Mouse (Mus musculus): ENCODE data around the gene Nr2f2. TPM values are rescaled to one million over a fixed set of nuclear protein-coding genes. Genes with fewer than 3 reads are reported as not detected.

Nr2f2 gene
- 82.3 and 82.7 TPM in 2 replicates for polyA plus RNA-seq (2016; fragmentation: Nextera tagmentation; extraction: Ambion mirVana)

DNA sequence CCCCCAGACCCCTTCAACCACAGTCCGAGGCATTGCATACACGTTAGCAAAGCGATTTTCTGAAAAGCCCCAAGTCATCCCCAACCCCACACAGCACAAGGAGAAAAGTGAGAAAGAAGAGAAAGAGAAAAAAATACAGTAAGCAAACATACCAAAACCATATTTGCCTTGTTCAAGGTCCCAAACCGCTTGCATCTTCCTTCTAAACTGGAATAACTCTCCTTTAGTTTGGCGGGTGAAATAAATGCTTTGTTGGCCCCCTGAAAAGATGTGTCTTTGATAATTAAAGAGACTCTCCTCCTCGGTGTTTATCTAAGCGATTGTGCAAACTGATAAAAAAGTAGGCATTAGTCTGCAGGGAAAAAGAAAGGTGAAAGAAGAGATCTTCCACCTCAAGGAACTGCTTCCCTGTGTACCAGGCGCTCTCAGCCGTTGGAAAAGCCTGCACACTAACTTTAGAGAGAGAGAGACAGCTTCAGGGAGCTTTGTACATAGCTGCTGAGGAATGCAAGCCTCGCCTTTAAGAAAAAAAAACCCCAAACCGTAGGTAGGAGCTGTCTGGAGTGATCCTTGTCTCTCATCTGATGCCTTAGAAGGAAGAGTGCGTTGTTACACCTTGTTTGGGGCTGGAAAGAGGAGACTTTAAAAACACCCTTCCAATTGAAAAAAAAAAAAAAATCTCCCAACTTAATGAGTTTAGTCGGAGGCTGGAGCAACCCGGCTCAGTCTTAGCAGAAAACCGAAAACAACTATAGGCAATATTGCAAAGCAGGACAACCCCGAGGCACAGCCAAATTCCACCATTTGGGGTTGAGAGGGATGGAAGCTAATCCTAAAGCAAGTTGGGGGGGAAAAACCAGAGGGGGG, at the start of gene Nr2f2:
Nr2f2 (minus strand) TSS at position 795 of the 867 bp plus-strand sequence.
- peak; percentile 35 for DNase-seq (ENCODE audit: extremely low spot score, low spot score)
- WGBS, result under 1% methylated on average over 16 of the region's 16 CpGs
- Histone ChIP-seq H3K36me3 (replicated peaks) (no peaks in the 10 kb centered on the region), H3K4me1 (peaks cover 71% of the 10 kb centered on the region), H3K27me3 (ENCODE audit: poor library complexity, severe bottlenecking) (peaks cover 94% of the 10 kb centered on the region), H3K9me3 (no peaks in the 10 kb centered on the region), H3K4me3 (peak within 1 kb of the TSS; percentile 84), H3K27ac (peak within 1 kb of the TSS; percentile 98)

DNA sequence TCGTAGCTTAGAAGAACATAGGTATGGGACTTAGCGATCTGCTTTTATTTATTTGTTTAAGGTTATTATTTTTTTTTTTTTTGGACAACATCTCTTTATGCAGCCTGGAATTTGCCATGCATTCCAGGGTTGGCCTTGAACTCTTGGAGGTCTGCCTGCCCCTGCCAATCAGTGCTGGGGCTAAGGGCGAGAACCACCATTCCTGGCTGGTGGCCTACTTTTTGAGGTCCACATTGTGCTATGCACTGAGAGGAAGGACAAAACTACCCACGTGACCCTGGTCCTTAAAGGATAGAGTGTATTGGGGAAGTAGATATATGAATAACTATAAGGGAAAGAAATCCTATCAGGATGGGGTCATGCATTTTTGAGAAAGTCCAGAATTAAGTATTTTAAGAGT, 47.9 kb upstream of the Nr2f2 start:
- Histone ChIP-seq H3K9me3 (no peaks in the 10 kb centered on the region), H3K27me3 (ENCODE audit: poor library complexity, severe bottlenecking) (no peaks in the 10 kb centered on the region), H3K4me3 (no peak overlapping the region), H3K36me3 (replicated peaks) (peaks cover 38% of the 10 kb centered on the region), H3K27ac (no peak overlapping the region), H3K4me1 (no peaks in the 10 kb centered on the region)
- WGBS, result 89% methylated on average over 4 of the region's 4 CpGs
- DNase-seq (ENCODE audit: extremely low spot score, low spot score), result no peak

DNA sequence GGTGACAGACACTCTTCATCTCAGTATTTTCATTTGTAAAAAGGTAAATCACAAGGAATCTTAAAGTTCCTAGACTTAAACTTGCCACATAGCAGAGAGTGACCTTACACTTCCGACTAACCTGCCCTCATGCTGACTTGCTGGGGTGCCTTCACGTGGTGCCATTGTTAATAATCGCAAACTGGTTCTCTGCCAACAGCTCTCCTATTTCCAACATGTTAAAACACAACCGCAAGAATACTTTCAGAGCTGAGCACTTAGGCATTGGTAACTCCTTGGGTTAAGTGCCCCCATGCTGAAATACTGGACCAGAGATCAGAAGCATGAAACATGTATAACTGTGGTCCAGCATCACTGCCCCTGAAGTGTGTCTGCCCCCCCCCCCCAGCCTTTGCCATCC, 47.1 kb upstream of the Nr2f2 start:
- WGBS, result 89% methylated on average over 4 of the region's 4 CpGs
- H3K36me3 ChIP-seq (replicated peaks), result peaks cover 45% of the 10 kb centered on the region
- H3K9me3 ChIP-seq, result no peaks in the 10 kb centered on the region
- no peaks in the 10 kb centered on the region for H3K4me1 ChIP-seq
- H3K27me3 ChIP-seq (ENCODE audit: poor library complexity, severe bottlenecking), result no peaks in the 10 kb centered on the region
- H3K4me3 ChIP-seq, result no peak overlapping the region
- DNase-seq (ENCODE audit: extremely low spot score, low spot score), result no peak
- H3K27ac ChIP-seq, result no peak overlapping the region

DNA sequence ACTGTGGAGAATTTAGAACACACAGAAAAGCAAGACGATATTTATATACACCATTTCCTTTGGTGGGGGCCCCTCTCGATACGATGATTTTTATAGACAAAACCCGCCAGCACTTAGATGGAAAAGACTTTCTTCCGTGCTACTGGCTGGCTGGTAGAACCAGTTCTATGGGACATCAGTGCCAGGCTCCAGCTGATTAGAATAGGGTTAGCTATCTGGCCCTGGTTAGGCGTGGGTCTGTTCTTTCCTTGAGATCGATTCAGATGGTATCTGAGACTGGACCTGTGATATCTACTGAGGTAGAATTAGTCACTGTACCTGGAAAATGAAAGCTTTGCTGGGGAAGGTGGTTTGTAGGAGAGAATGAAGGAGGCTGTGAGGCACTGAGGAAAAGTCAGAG, 46.4 kb upstream of the Nr2f2 start:
- peaks cover 48% of the 10 kb centered on the region for H3K36me3 ChIP-seq (replicated peaks)
- WGBS, result 93% methylated on average over 7 of the region's 7 CpGs
- no peaks in the 10 kb centered on the region for H3K27me3 ChIP-seq (ENCODE audit: poor library complexity, severe bottlenecking)
- no peak overlapping the region for H3K4me3 ChIP-seq
- no peak for DNase-seq (ENCODE audit: extremely low spot score, low spot score)
- no peaks in the 10 kb centered on the region for H3K4me1 ChIP-seq
- no peak overlapping the region for H3K27ac ChIP-seq
- no peaks in the 10 kb centered on the region for H3K9me3 ChIP-seq

DNA sequence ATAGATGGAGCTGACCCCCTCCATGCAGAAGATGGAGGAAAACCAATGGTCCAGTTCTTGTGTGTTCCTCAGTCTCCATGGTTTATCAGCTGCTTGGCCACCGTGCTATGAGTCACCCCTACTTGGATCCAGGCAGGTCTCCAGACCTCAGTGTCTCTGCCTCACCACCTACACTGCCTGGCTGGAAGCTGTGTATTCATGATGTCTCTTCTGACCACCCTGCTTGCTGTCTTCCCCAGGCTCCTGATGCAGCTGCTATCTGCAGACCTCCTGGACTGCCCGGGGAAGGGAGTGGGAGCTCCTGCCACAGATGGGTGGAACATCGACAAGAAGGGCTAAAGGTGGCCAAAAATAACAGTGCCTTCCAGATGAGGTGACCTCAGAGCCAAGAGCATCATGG, 43.8 kb upstream of the Nr2f2 start:
- Histone ChIP-seq H3K4me1 (no peaks in the 10 kb centered on the region), H3K36me3 (replicated peaks) (peaks cover 55% of the 10 kb centered on the region), H3K27me3 (ENCODE audit: poor library complexity, severe bottlenecking) (no peaks in the 10 kb centered on the region), H3K27ac (no peak overlapping the region), H3K9me3 (no peaks in the 10 kb centered on the region), H3K4me3 (no peak overlapping the region)
- DNase-seq (ENCODE audit: extremely low spot score, low spot score), result no peak
- WGBS, result 93% methylated on average over 3 of the region's 3 CpGs

DNA sequence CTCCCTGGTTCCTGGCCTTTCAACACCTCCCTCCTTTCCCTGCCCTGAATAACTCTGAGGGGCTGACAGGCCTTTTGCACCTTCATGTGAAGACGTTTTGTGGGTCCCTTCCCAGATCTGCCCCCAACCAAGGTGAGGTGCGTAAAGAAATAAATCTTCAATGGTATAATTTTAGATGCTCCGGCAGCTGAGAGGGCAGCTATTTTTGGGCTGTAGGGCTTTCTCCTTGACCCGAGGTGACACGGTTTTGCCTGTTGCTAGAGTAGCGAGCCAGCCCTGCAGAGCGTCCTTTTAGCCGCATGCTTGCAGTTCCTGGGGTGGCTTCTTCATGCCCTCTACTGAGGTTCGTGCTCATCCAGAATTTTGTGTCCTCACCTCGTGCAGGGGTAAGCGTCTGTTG, 43.4 kb upstream of the Nr2f2 start:
- Histone ChIP-seq H3K27ac (no peak overlapping the region), H3K27me3 (ENCODE audit: poor library complexity, severe bottlenecking) (no peaks in the 10 kb centered on the region), H3K4me3 (no peak overlapping the region), H3K9me3 (no peaks in the 10 kb centered on the region), H3K36me3 (replicated peaks) (peaks cover 55% of the 10 kb centered on the region), H3K4me1 (no peaks in the 10 kb centered on the region)
- no peak for DNase-seq (ENCODE audit: extremely low spot score, low spot score)
- 94% methylated on average over 11 of the region's 11 CpGs for WGBS

DNA sequence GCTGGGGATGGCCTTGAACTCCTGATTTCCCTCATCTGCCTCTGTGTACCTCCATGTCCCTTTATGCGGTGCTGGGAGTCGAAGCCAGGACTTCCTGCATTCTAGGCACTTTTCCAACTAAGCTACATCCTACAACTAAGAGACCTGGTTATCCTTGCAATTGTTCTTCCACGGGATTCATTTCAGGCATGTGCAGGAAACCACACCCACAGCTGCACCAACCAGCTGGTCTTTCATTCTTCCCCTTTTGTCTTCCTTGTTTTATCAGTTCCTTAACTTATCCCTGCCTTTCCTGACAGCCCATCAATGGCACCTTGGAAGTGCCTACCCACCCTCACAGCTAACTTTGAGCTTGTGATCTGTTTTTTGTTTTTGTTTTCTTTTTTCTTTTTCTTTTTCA, 42.3 kb upstream of the Nr2f2 start:
- Histone ChIP-seq H3K4me1 (no peaks in the 10 kb centered on the region), H3K36me3 (replicated peaks) (peaks cover 64% of the 10 kb centered on the region)

DNA sequence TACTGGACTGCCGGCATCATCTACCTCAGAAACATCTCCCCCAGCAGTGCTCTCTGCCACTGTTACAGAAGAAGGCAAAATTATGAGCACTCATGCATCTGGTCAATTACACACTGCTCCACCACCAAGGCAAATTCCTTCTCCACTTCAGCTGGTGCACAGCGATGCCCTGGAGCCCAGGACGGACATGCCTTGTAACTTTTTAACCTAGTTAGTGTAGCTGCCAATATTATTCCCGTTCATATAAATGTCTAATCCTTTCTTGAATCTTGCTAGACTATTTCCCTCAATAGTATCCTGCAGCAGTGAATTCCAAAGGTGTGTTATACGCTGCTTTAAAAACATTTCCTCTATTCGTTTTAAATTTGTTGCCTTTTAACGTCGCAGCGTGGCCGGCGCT, 40.6 kb upstream of the Nr2f2 start:
- 92% methylated on average over 11 of the region's 11 CpGs for WGBS
- H3K4me1 ChIP-seq, result no peaks in the 10 kb centered on the region
- peaks cover 59% of the 10 kb centered on the region for H3K36me3 ChIP-seq (replicated peaks)
- H3K9me3 ChIP-seq, result no peaks in the 10 kb centered on the region
- no peak overlapping the region for H3K4me3 ChIP-seq
- no peak for DNase-seq (ENCODE audit: extremely low spot score, low spot score)
- H3K27ac ChIP-seq, result no peak overlapping the region
- H3K27me3 ChIP-seq (ENCODE audit: poor library complexity, severe bottlenecking), result no peaks in the 10 kb centered on the region

More for the DNA sequence above, 42.3 kb upstream of the Nr2f2 start:
- 90% methylated on average over 3 of the region's 3 CpGs for WGBS
- no peaks in the 10 kb centered on the region for H3K9me3 ChIP-seq
- no peaks in the 10 kb centered on the region for H3K27me3 ChIP-seq (ENCODE audit: poor library complexity, severe bottlenecking)
- H3K4me3 ChIP-seq, result no peak overlapping the region
- H3K27ac ChIP-seq, result no peak overlapping the region
- DNase-seq (ENCODE audit: extremely low spot score, low spot score), result no peak

DNA sequence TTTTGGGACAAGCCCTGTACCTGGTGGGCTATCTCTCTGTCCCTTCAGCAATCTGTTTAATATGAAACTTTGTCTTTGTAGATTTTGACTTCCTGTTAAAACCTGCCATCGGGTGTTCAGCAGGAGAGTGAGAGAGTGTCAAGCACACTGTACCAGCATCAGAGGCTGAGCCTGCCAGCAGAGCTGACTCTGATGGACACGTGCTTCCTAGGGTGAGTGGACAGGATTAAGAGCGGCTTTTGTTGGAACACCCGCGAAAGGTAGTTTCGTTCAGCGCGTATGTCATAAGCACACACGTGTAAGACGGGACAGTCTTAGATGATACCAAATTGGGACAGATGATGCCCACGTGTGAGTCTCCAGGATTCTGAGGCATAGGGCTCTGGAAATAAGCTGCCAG, 40.0 kb upstream of the Nr2f2 start:
- H3K4me3 ChIP-seq, result no peak overlapping the region
- H3K9me3 ChIP-seq, result no peaks in the 10 kb centered on the region
- H3K4me1 ChIP-seq, result no peaks in the 10 kb centered on the region
- no peak for DNase-seq (ENCODE audit: extremely low spot score, low spot score)
- no peaks in the 10 kb centered on the region for H3K27me3 ChIP-seq (ENCODE audit: poor library complexity, severe bottlenecking)
- H3K36me3 ChIP-seq (replicated peaks), result peaks cover 58% of the 10 kb centered on the region
- whole genome bisulfite sequencing, result 93% methylated on average over 11 of the region's 11 CpGs
- no peak overlapping the region for H3K27ac ChIP-seq

DNA sequence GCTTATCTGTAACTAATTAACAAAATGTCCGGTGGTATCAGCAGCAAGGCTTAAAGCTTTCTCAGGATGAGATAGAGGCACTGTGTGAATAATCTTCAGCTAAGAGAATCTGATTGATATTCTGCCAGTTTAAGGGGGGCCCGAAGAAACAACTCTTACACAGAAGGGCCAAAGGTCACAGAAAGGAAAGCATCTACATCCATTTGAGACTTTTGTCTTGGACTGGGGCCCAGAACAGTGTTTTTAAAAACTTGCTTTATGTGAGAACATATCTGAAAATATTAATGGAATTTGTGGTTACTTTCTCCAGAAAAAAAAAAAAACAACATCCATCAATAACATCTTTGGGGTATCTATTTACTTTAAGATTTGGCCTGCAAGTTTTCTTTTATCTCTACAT, 38.9 kb upstream of the Nr2f2 start:
- H3K36me3 ChIP-seq (replicated peaks), result peaks cover 56% of the 10 kb centered on the region
- no peaks in the 10 kb centered on the region for H3K4me1 ChIP-seq
- H3K4me3 ChIP-seq, result no peak overlapping the region
- DNase-seq (ENCODE audit: extremely low spot score, low spot score), result no peak
- no peaks in the 10 kb centered on the region for H3K9me3 ChIP-seq
- no peaks in the 10 kb centered on the region for H3K27me3 ChIP-seq (ENCODE audit: poor library complexity, severe bottlenecking)
- 76% methylated on average over 2 of the region's 2 CpGs for WGBS
- H3K27ac ChIP-seq, result no peak overlapping the region

DNA sequence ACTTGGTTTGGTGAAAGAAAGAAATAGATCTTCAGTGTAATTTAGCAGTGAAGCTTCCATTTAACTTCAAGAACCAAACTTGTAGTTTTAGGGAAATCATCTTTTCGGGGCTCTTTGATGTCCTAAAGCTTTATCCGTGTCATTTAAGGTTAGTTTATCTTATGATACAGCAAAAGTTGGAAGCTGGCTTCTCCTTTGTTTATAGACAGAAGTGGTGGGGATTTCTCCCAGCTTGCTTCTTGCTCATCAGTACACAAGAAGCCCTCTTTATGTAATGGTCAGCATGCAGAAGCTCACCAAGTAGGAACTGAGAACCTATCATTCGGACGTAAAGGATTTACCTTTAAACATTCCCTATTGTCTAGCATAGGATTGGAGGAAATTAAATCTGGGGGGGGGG, 16.3 kb upstream of the Nr2f2 start:
- Histone ChIP-seq H3K9me3 (no peaks in the 10 kb centered on the region), H3K27me3 (ENCODE audit: poor library complexity, severe bottlenecking) (peaks cover 34% of the 10 kb centered on the region), H3K4me3 (no peak overlapping the region), H3K36me3 (replicated peaks) (no peaks in the 10 kb centered on the region), H3K27ac (no peak overlapping the region), H3K4me1 (peaks cover 26% of the 10 kb centered on the region)
- no peak for DNase-seq (ENCODE audit: extremely low spot score, low spot score)
- WGBS, result 80% methylated on average over 4 of the region's 4 CpGs

DNA sequence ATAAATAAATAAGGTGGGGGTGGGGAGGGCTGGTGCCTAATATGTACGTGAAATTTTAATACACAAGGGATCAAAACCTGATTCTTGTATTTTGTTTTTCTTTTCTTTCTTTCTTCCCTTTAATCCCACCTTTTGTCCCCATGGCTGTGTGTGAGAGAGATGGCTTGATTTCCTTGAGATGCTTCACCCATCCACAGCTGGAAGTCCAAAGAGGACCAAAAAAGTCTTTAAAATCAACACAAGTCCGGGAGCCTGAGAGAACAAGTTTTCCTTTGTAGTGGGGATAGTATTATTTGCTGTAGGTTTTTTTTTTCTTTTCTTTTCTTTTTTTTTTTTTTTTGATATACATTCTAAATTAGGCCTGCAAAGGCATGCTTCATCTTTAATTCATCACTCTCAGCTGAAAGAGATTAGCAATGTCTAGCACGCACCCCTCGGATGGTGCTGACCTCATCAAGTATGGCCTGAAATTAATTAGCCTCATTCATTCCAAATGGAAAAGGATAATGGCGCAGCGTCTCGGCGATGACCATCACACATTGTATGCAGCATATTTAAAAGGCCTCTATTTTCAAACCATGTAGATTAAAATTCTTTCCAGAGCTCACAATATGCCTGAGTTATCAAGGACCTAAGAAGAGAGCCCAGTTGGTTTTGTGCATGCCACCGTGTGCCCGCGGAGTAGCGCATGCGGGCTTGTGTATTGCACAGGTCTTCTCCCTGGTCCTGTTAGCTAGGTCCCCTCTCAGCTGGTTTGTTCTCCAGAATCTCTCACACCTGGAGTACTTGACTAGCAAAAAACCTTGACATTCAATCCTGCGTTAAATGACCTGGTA, 15.1 kb upstream of the Nr2f2 start:
- H3K36me3 ChIP-seq (replicated peaks), result no peaks in the 10 kb centered on the region
- WGBS, result 61% methylated on average over 14 of the region's 14 CpGs
- H3K9me3 ChIP-seq, result no peaks in the 10 kb centered on the region
- no peak overlapping the region for H3K4me3 ChIP-seq
- H3K4me1 ChIP-seq, result peaks cover 28% of the 10 kb centered on the region
- peaks cover 46% of the 10 kb centered on the region for H3K27me3 ChIP-seq (ENCODE audit: poor library complexity, severe bottlenecking)
- DNase-seq (ENCODE audit: extremely low spot score, low spot score), result peak; percentile 38
- peak overlapping the region; percentile 17 for H3K27ac ChIP-seq

DNA sequence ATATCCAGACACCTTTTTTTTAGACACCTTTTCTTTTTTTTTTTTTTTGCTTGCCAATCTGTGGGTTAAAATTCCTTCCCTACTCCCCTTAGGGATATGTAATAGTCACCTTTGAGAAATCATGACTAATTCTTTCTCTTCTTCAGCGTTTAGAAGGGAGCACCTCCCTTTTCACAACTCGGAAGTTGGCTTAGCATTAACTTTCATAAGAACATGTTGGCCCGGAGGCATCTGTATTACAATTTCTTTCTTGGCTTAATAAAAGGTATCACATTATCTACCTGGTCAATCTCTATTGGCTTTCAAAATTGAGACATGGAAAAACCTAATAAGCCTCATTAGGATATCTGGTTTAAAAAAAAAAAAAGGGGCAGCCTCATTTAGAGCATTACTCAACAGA, 14.4 kb upstream of the Nr2f2 start:
- 77% methylated on average over 3 of the region's 3 CpGs for WGBS

More for the DNA sequence above, 14.4 kb upstream of the Nr2f2 start:
- H3K9me3 ChIP-seq, result no peaks in the 10 kb centered on the region
- no peak overlapping the region for H3K4me3 ChIP-seq
- no peak for DNase-seq (ENCODE audit: extremely low spot score, low spot score)
- H3K27ac ChIP-seq, result no peak overlapping the region
- no peaks in the 10 kb centered on the region for H3K36me3 ChIP-seq (replicated peaks)
- peaks cover 33% of the 10 kb centered on the region for H3K4me1 ChIP-seq
- H3K27me3 ChIP-seq (ENCODE audit: poor library complexity, severe bottlenecking), result peaks cover 52% of the 10 kb centered on the region
